Mouse (Mus musculus): ENCODE results near the gene Srsf2. TPM values are rescaled to one million over a fixed set of nuclear protein-coding genes. Genes with fewer than 3 reads are reported as not detected.
A peak's percentile ranks its signal among the peaks of the same experiment; 100 is the strongest.

Gene Srsf2
- polyA plus RNA-seq, 1 experiment from 2014 or later, result 621 TPM

DNA sequence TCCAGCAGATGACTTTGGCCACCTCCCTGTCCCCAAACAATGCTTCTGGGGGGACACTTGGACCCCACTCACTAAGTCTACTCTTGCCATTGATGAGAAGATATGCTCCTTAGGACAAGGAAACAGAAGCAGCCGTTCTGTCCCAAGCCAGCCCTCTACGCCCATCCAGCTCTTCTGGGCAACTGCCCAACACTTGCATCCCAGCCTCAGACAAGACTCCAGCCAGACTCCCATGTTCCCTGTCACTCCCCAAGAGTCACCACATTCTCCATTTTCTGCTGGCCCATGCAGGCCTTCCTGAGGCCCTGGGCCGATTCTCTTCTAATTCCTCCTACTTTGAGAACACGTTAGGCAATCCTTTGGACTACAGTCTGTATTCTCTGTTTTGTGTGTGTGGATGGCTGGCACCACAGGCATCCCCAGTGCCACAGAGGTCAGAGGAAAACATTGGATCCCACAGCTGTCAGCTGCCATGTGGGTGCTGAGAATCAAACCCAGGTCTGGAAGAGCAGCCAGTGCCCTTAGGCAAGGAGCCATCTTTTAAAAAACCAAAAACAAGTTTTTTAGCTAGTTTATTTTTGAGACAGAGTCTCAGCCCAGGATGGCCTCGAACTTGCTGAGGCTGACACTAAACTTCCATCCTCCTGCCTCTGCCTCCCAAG lies 32.8 kb downstream of the Srsf2 start:
- H3K9me3 ChIP-seq (replicated peaks; ENCODE audit: control insufficient read depth, low read length), result no peaks in the 10 kb centered on the region
- WGBS (ENCODE audit: insufficient replicate concordance), result 86% methylated on average over 5 of the region's 5 CpGs
- no peak overlapping the region for H3K9ac ChIP-seq (ENCODE audit: low read depth, low read length)
- ATAC-seq (replicated peaks; ENCODE audit: insufficient number of reproducible peaks, low FRiP score, low TSS enrichment), result no peak
- no peak overlapping the region for H3K4me2 ChIP-seq
- no peak overlapping the region for H3K4me3 ChIP-seq (ENCODE audit: low read depth, low read length)
- no peaks in the 10 kb centered on the region for H3K36me3 ChIP-seq (ENCODE audit: control insufficient read depth, insufficient read depth, low read length)
- H3K27ac ChIP-seq (ENCODE audit: low read depth, low read length), result peak overlapping the region; percentile 77; the same call in 1 of the 2 replicates
- H3K27me3 ChIP-seq (ENCODE audit: control insufficient read depth, insufficient read depth, low read length), result no peaks in the 10 kb centered on the region
- H3K4me1 ChIP-seq (ENCODE audit: control insufficient read depth, insufficient read depth, low read length), result peaks cover 38% of the 10 kb centered on the region

DNA sequence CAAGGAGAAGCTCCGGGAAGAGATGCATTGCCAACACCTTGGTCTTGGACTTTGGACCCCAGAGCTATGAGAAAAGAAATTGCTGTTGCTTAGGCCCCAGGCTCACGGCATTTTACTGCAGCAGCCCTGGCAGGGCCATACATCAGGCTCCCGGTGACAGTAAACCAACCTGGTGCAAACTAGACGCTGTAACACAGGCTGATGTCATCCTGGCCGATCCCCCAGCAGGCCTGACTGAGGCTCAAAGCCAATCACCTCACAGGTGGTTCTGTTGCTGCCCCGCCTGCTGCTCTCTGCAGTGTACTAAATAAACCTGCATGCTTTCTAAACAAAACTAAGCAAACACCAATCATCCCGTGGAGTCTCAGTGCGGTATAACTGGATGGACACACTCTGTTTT lies 34.2 kb downstream of the Srsf2 start:
- Histone ChIP-seq H3K27ac (ENCODE audit: low read depth, low read length) (no peak overlapping the region), H3K4me1 (ENCODE audit: control insufficient read depth, insufficient read depth, low read length) (peaks cover 52% of the 10 kb centered on the region), H3K4me2 (no peak overlapping the region), H3K36me3 (ENCODE audit: control insufficient read depth, insufficient read depth, low read length) (no peaks in the 10 kb centered on the region), H3K27me3 (ENCODE audit: control insufficient read depth, insufficient read depth, low read length) (no peaks in the 10 kb centered on the region), H3K9ac (ENCODE audit: low read depth, low read length) (peak overlapping the region; percentile 3; the same call in 1 of the 2 replicates), H3K4me3 (ENCODE audit: low read depth, low read length) (no peak overlapping the region), H3K9me3 (replicated peaks; ENCODE audit: control insufficient read depth, low read length) (no peaks in the 10 kb centered on the region)
- ATAC-seq (replicated peaks; ENCODE audit: insufficient number of reproducible peaks, low FRiP score, low TSS enrichment), result no peak
- WGBS (ENCODE audit: insufficient replicate concordance), result 54% methylated on average over 8 of the region's 8 CpGs

DNA sequence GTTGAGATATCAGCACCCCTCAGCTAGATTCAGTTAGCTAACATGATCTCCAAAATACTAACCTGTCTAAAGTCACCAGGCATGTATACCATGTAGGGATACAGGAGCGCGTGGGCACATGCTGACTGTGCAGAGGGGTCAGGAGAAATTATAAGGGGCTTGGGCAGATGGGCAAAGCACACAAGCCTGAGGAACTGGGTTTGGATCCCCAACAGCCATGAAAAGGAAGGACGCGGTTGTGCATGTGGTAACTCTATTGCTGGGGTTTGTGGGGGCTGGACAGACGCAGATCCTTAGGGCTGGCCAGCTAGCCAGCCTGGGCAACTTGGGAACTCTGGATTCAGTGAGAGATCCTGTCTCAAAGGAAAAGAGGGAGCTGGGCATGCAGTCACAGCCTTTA lies 35.3 kb downstream of the Srsf2 start:
- WGBS (ENCODE audit: insufficient replicate concordance), result 91% methylated on average over 5 of the region's 5 CpGs
- Histone ChIP-seq H3K4me1 (ENCODE audit: control insufficient read depth, insufficient read depth, low read length) (peaks cover 61% of the 10 kb centered on the region), H3K27me3 (ENCODE audit: control insufficient read depth, insufficient read depth, low read length) (no peaks in the 10 kb centered on the region), H3K9ac (ENCODE audit: low read depth, low read length) (no peak overlapping the region), H3K36me3 (ENCODE audit: control insufficient read depth, insufficient read depth, low read length) (no peaks in the 10 kb centered on the region), H3K9me3 (replicated peaks; ENCODE audit: control insufficient read depth, low read length) (no peaks in the 10 kb centered on the region), H3K4me2 (no peak overlapping the region), H3K27ac (ENCODE audit: low read depth, low read length) (no peak overlapping the region), H3K4me3 (ENCODE audit: low read depth, low read length) (no peak overlapping the region)
- ATAC-seq (replicated peaks; ENCODE audit: insufficient number of reproducible peaks, low FRiP score, low TSS enrichment), result no peak

DNA sequence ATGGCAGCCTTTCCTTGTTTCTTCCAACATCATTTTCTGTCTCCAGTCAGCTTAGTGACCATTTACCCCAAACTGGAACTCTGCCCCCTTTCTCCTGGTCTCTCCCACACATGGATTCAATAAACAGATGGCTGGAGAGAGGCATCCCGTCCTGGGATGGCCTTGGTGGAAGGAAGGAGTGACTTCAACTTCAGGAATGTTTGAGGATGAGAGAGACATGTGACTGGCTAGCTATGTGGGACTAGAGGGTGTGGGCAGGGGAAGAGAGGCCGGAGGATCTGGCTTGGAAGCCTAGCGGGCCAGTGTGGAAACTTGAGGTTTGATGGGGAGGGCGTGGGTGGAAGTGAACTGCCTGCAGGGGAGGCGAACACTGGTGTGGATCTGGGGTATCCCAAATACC lies 36.1 kb downstream of the Srsf2 start:
- Histone ChIP-seq H3K27me3 (ENCODE audit: control insufficient read depth, insufficient read depth, low read length) (no peaks in the 10 kb centered on the region), H3K4me1 (ENCODE audit: control insufficient read depth, insufficient read depth, low read length) (peaks cover 60% of the 10 kb centered on the region), H3K36me3 (ENCODE audit: control insufficient read depth, insufficient read depth, low read length) (no peaks in the 10 kb centered on the region), H3K9me3 (replicated peaks; ENCODE audit: control insufficient read depth, low read length) (no peaks in the 10 kb centered on the region), H3K4me3 (ENCODE audit: low read depth, low read length) (no peak overlapping the region), H3K27ac (ENCODE audit: low read depth, low read length) (no peak overlapping the region), H3K9ac (ENCODE audit: low read depth, low read length) (no peak overlapping the region), H3K4me2 (no peak overlapping the region)
- WGBS (ENCODE audit: insufficient replicate concordance), result 61% methylated on average over 5 of the region's 5 CpGs
- no peak for ATAC-seq (replicated peaks; ENCODE audit: insufficient number of reproducible peaks, low FRiP score, low TSS enrichment)

DNA sequence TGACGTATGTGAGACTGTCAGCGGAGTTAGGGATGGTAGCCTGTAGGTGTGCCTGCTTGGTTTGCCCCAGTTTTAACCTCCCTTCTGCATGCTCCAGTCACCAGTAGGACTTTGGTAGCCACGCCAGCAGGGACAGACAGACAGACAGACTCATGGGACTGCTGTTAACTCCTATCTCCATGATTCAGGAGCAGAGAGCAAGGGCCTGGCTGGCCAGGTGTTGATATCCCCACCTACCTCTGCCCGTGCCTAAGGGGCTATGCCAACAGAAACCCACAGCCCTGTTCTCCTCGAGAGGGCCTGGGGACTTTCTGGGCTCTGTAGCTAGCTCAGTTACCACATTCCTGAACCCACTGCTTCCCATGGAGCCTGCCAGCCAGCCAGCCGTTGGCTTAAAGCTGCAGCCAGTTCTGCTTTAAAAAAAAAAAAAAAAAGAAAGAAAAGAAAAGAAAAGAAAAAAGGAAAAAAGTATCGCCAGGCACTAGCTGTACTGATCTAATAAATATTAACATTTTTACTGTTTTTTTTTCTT lies 37.9 kb downstream of the Srsf2 start:
- WGBS (ENCODE audit: insufficient replicate concordance), result 30% methylated on average over 7 of the region's 7 CpGs
- ATAC-seq (replicated peaks; ENCODE audit: insufficient number of reproducible peaks, low FRiP score, low TSS enrichment), result no peak
- Histone ChIP-seq H3K27me3 (ENCODE audit: control insufficient read depth, insufficient read depth, low read length) (no peaks in the 10 kb centered on the region), H3K9me3 (replicated peaks; ENCODE audit: control insufficient read depth, low read length) (no peaks in the 10 kb centered on the region), H3K4me3 (ENCODE audit: low read depth, low read length) (no peak overlapping the region), H3K4me1 (ENCODE audit: control insufficient read depth, insufficient read depth, low read length) (peaks cover 52% of the 10 kb centered on the region), H3K9ac (ENCODE audit: low read depth, low read length) (0 out of 2 replicates have a peak overlapping the region, but pooled peaks have one; percentile 56), H3K36me3 (ENCODE audit: control insufficient read depth, insufficient read depth, low read length) (no peaks in the 10 kb centered on the region), H3K4me2 (peak overlapping the region; percentile 35; the same call in 1 of the 2 replicates), H3K27ac (ENCODE audit: low read depth, low read length) (peak overlapping the region; percentile 77)

DNA sequence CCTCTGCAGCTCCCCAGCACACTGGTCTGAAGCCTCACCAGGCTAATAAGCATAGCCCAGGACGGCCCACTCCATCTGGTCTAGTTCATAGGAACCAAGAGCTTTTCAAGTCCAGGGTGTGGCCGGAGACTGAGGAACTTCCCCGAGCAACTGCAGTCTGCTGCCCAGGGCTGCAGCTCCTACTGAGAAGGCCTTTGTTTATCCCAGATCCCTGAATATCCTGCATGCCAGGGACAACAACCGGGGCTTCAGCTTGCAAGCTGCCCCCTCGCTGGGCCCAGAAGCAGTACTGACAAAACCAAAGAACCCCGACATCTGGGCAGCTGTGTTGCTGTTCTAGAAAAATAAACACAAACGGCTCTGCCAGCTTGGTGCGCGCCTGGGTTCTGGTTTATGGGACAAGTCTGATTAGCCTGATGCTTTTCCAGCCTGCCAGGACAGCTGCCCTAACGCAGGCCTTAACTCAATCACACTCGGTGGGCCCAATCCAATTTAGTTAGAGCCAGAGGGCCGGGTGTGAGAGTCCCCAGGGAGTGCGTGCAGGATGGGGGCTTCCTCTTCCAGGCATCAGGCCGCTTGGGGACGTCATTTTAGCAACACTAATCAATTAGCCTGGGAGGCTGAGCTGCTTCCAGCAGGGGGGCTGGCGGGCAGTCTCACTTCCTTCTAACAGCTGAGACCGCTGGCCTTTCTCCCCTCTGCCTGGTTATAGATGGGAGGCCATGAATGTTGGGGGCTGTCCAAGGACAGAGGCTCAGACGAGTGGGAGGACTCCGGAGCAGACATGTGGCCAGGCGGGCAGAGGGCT lies 38.6 kb downstream of the Srsf2 start:
- peak overlapping the region; percentile 77 for H3K27ac ChIP-seq (ENCODE audit: low read depth, low read length)
- peaks cover 52% of the 10 kb centered on the region for H3K4me1 ChIP-seq (ENCODE audit: control insufficient read depth, insufficient read depth, low read length)
- H3K9ac ChIP-seq (ENCODE audit: low read depth, low read length), result peak overlapping the region; percentile 56; the same call in 1 of the 2 replicates
- no peaks in the 10 kb centered on the region for H3K27me3 ChIP-seq (ENCODE audit: control insufficient read depth, insufficient read depth, low read length)
- 16% methylated on average over 20 of the region's 20 CpGs for WGBS (ENCODE audit: insufficient replicate concordance)
- no peak overlapping the region for H3K4me3 ChIP-seq (ENCODE audit: low read depth, low read length)
- no peak for ATAC-seq (replicated peaks; ENCODE audit: insufficient number of reproducible peaks, low FRiP score, low TSS enrichment)
- no peaks in the 10 kb centered on the region for H3K36me3 ChIP-seq (ENCODE audit: control insufficient read depth, insufficient read depth, low read length)
- H3K9me3 ChIP-seq (replicated peaks; ENCODE audit: control insufficient read depth, low read length), result no peaks in the 10 kb centered on the region
- peak overlapping the region; percentile 35; the same call in 1 of the 2 replicates for H3K4me2 ChIP-seq

DNA sequence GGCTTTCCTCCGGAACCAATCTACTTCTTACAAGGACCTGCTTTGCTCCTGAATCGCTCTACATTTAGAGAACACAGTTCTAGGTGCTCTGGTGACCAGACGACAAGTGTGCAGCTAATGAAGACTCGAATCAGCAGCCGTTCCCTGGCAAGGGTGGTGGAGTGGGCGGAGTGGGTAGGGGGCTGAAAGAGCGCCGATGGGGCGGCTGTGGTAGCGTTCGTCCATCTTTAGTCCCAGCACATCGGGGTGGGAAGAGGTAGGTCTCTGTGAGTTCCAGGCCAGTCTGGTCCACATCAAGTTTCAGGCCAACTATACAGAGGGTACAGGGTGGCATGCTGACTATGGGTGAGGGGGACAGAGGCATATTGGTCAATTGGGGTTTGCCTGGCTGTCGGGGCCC lies 39.3 kb downstream of the Srsf2 start:
- Histone ChIP-seq H3K9ac (ENCODE audit: low read depth, low read length) (no peak overlapping the region), H3K4me1 (ENCODE audit: control insufficient read depth, insufficient read depth, low read length) (peaks cover 46% of the 10 kb centered on the region), H3K27ac (ENCODE audit: low read depth, low read length) (peak overlapping the region; percentile 77), H3K4me2 (no peak overlapping the region), H3K4me3 (ENCODE audit: low read depth, low read length) (no peak overlapping the region), H3K36me3 (ENCODE audit: control insufficient read depth, insufficient read depth, low read length) (no peaks in the 10 kb centered on the region), H3K9me3 (replicated peaks; ENCODE audit: control insufficient read depth, low read length) (no peaks in the 10 kb centered on the region), H3K27me3 (ENCODE audit: control insufficient read depth, insufficient read depth, low read length) (no peaks in the 10 kb centered on the region)
- ATAC-seq (replicated peaks; ENCODE audit: insufficient number of reproducible peaks, low FRiP score, low TSS enrichment), result no peak
- WGBS (ENCODE audit: insufficient replicate concordance), result 77% methylated on average over 13 of the region's 13 CpGs

DNA sequence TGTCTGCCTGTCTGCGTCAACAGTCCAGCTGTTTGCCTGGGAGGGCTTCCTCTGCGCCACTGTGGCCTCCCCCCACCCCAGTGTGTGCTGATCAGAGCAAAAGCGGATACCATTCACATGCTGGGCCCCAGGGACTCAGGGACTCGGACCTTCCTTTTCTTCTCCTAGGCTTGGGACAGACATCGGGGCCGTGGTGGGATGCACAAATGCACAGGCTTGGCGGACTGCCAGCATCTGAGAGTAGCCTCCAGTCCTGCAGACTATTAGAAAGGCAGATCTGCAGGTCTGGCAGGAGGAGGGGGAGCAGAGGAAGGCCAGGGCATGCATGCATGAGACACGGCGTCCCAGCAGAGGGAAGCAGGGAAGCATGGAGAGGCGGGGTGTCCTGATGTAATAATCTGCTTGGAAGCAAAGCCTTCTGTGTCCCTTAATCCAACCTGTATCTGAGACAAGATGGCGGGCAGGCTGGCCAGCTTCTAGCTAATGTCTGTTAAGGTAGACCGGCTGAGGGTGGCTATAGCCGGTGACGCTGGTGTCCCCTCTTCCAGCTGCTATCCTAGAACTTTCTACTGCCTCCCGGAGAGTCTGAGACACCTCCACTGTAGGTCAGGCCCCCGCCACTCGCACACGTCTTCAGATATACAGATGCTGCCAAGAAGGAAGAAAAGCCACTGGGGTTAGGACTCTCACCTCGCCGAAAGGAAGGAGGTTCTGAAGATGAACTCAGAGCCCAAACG lies 39.9 kb downstream of the Srsf2 start:
- Histone ChIP-seq H3K4me2 (peak overlapping the region; percentile 31; the same call in 1 of the 2 replicates), H3K9ac (ENCODE audit: low read depth, low read length) (no peak overlapping the region), H3K36me3 (ENCODE audit: control insufficient read depth, insufficient read depth, low read length) (no peaks in the 10 kb centered on the region), H3K27ac (ENCODE audit: low read depth, low read length) (peak overlapping the region; percentile 77; the same call in 1 of the 2 replicates), H3K4me1 (ENCODE audit: control insufficient read depth, insufficient read depth, low read length) (peaks cover 46% of the 10 kb centered on the region), H3K9me3 (replicated peaks; ENCODE audit: control insufficient read depth, low read length) (no peaks in the 10 kb centered on the region), H3K27me3 (ENCODE audit: control insufficient read depth, insufficient read depth, low read length) (no peaks in the 10 kb centered on the region), H3K4me3 (ENCODE audit: low read depth, low read length) (no peak overlapping the region)
- 44% methylated on average over 21 of the region's 21 CpGs for whole genome bisulfite sequencing (ENCODE audit: insufficient replicate concordance)
- ATAC-seq (replicated peaks; ENCODE audit: insufficient number of reproducible peaks, low FRiP score, low TSS enrichment), result no peak; the same call in 1 of the 2 replicates

Measured in heart, embryonic 11.5 days (tissue).